Mouse (Mus musculus): Measurements from ENCODE around the gene Fam89a.

GRCm38 (mm10) chr8:124790676-124791075 lies 39.0 kb upstream of the Fam89a start:
- no peak for TF ChIP-seq CTCF (IDR thresholded peaks at IDR 0.05; ENCODE audit: insufficient read depth, low read depth, low read length)
- TF ChIP-seq POLR2A (IDR thresholded peaks at IDR 0.05; ENCODE audit: insufficient read depth, low read depth, low read length) = no peak
